Mouse (Mus musculus): ENCODE data around the gene Tas2r119.

GRCm38 (mm10) chr15:32153404-32153803, 23.7 kb upstream of the Tas2r119 start:
- TF ChIP-seq CTCF (IDR thresholded peaks at IDR 0.05; ENCODE audit: extremely low read depth, insufficient read depth, insufficient read length, insufficient replicate concordance) = no peak
- TF ChIP-seq POLR2A (IDR thresholded peaks at IDR 0.05; ENCODE audit: low read depth, low read length) = no peak
